Comparison of ENCODE assay signal across 8 mouse cellular contexts in the genomic region with DNA sequence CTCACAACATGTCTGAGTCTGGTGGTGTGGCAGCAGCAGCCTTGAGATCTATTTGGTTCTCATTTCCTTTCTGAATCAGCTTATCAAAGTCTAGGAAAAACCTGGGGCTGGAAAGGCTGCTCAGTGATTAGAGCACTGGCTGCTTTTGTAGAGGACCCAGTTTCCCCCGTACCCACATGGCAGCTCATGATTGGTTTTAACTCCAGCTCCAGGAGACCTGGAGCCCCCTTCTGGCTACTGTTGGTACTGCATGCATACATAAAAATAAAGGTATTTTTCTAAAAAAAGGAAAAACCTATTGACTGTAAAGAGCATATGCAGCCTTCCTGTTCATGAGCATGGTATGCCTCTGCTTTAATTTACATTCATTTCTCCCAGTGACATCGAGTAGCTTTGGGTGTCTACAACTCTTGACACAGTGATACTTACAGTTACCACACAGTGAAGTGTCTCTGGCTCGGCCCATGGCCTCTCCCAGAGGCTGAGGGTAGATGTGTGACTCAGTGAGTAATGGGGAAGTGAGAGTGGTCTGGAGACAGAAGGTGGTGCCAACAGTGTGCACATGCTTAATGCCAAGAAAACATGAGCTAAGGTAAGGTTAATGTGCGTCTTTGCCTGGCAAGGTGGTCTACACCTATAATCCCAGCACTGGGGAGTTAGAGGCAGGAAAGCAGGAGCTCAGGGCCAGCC.
DNase-seq lines count a peak whose midpoint lies in the region; ATAC-seq and TF ChIP-seq lines count a peak whose summit lies in the region.
"Had no signal": no experiment of that assay in that cellular context is flagged by ENCODE, and none has a peak within 500 bp of the region (broad histone marks: within the 10 kb centered on the region; RNA-seq: fewer than 3 reads in every experiment).

No protein-coding gene starts in this region.

- no peak overlapping the region for H3K4me3 ChIP-seq in kidney, adult 2 months (ENCODE audit: insufficient read depth, low read depth, low read length)
- no peak overlapping the region for H3K4me3 ChIP-seq in G1E (ENCODE audit: low read depth, low read length)
- no peak overlapping the region for H3K4me3 ChIP-seq in lung, adult 2 months (replicated peaks; ENCODE audit: extremely low read depth, low read depth, low read length)

- TF ChIP-seq CTCF in kidney, adult 2 months (conservative IDR thresholded peaks at IDR 0.05; ENCODE audit: insufficient read depth, insufficient read length, low read depth, low read length) = peak; percentile 55
- peak; percentile 26; the same call in 1 of the 2 replicates for TF ChIP-seq CTCF in G1E (IDR thresholded peaks at IDR 0.05; ENCODE audit: low read depth, low read length)
- TF ChIP-seq CTCF in lung, adult 2 months (IDR thresholded peaks at IDR 0.05; ENCODE audit: insufficient read depth, low read length) = peak; percentile 45

- no peak overlapping the region for H3K27ac ChIP-seq in kidney, adult 2 months (ENCODE audit: insufficient read depth, low read depth, low read length)
- H3K27ac ChIP-seq: macrophage had no signal

- no peak for TF ChIP-seq POLR2A in kidney, adult 2 months (IDR thresholded peaks at IDR 0.05; ENCODE audit: low read depth, low read length)
- TF ChIP-seq POLR2A in lung, adult 2 months (IDR thresholded peaks at IDR 0.05; ENCODE audit: borderline replicate concordance, extremely low read depth, low read depth, low read length) = no peak

- no peaks in the 10 kb centered on the region for H3K36me3 ChIP-seq in kidney, adult 2 months (ENCODE audit: control insufficient read depth, insufficient read depth, low read length)
- no peaks in the 10 kb centered on the region for H3K36me3 ChIP-seq in G1E (replicated peaks)

- no peaks in the 10 kb centered on the region for H3K9me3 ChIP-seq in G1E (replicated peaks)

- ATAC-seq in G1E (ENCODE audit: extremely low read depth, insufficient number of reproducible peaks, low FRiP score, poor library complexity, severe bottlenecking) = no peak

- H3K27me3 ChIP-seq in kidney, adult 2 months (replicated peaks; ENCODE audit: control insufficient read depth, insufficient read depth, low read length) = no peaks in the 10 kb centered on the region
- peaks cover 9% of the 10 kb centered on the region for H3K27me3 ChIP-seq in G1E (ENCODE audit: insufficient read depth, low read length)

- peak; percentile 55 for DNase-seq in kidney, adult 2 months
- no peak for DNase-seq in kidney, adult 11 months
- DNase-seq in CD4-positive helper T cell, adult 2 months (ENCODE audit: low read depth, low spot score) = peak; percentile 46
- peak; percentile 13 for DNase-seq in G1E (ENCODE audit: low spot score)
- peak; percentile 62 for DNase-seq in embryo, embryonic 11 days
- peak; percentile 26 for DNase-seq in lung, adult 2 months
- peak; percentile 34 to 77 for DNase-seq in spleen, postnatal 4 days (ENCODE audit: low spot score in 2 of 2)

- whole genome bisulfite sequencing in kidney, adult 2 months = 65% methylated on average over 4 of the region's 4 CpGs
- 62% methylated on average over 4 of the region's 4 CpGs for WGBS in lung, adult 2 months

- H3K4me1 ChIP-seq in kidney, adult 2 months (ENCODE audit: control insufficient read depth, insufficient read depth, low read length) = no peaks in the 10 kb centered on the region
- H3K4me1 ChIP-seq in G1E (ENCODE audit: insufficient read depth, low read depth, low read length) = no peaks in the 10 kb centered on the region
- H3K4me1 ChIP-seq in lung, adult 2 months (ENCODE audit: control insufficient read depth, insufficient read depth, low read length) = no peaks in the 10 kb centered on the region
